Mouse (Mus musculus) heart, embryonic 11.5 days (tissue): ENCODE measurements around the gene Arl9. TPM values are rescaled to one million over a fixed set of nuclear protein-coding genes. Genes with fewer than 3 reads are reported as not detected.
A peak's percentile ranks its signal among the peaks of the same experiment; 100 is the strongest.

Experiments used
- ATAC-seq: fragments of 200-750 bp; cut with Nextera tagmentation; replicated peaks from 2 replicates; pipeline ENCODE4 v1.8.0; 2017; ENCODE audit warnings: moderate library complexity; ENCODE audit not compliant: insufficient number of reproducible peaks, low FRiP score, low TSS enrichment
- H3K27ac ChIP-seq: fragments of 300-500 bp; sonication (generic); 2 replicates; pipeline ENCODE4 v1.5.1; 2014; ENCODE audit warnings: mild to moderate bottlenecking, low read depth, low read length
- H3K27me3 ChIP-seq: fragments of 300-500 bp; sonication (generic); 2 replicates; pipeline ENCODE4 v1.6.1; 2014; ENCODE audit warnings: mild to moderate bottlenecking, low read length, mixed read lengths; ENCODE audit not compliant: control insufficient read depth, insufficient read depth
- H3K36me3 ChIP-seq: fragments of 300-500 bp; sonication (generic); 2 replicates; pipeline ENCODE4 v1.6.1; 2014; ENCODE audit warnings: mild to moderate bottlenecking, low read length, moderate library complexity, mixed read lengths; ENCODE audit not compliant: control insufficient read depth, insufficient read depth
- H3K4me1 ChIP-seq: fragments of 300-500 bp; sonication (generic); 2 replicates; pipeline ENCODE4 v1.6.1; 2014; ENCODE audit warnings: low read length; ENCODE audit not compliant: control insufficient read depth, insufficient read depth
- H3K4me2 ChIP-seq: fragments of 300-500 bp; sonication (generic); 2 replicates; pipeline ENCODE4 v1.6.1; 2014; ENCODE audit warnings: mild to moderate bottlenecking, moderate library complexity
- H3K4me3 ChIP-seq: fragments of 300-500 bp; sonication (generic); 2 replicates; pipeline ENCODE4 v1.5.1; 2014; ENCODE audit warnings: low read depth, low read length
- H3K9ac ChIP-seq: fragments of 300-500 bp; sonication (generic); 2 replicates; pipeline ENCODE4 v1.6.1; 2014; ENCODE audit warnings: mild to moderate bottlenecking, low read depth, low read length, moderate library complexity
- H3K9me3 ChIP-seq: fragments of 300-500 bp; sonication (generic); replicated peaks from 2 replicates; pipeline ENCODE4 v1.6.1; 2016; ENCODE audit warnings: low read length; ENCODE audit not compliant: control insufficient read depth
- WGBS: fragments of 180-500 bp; shearing (Covaris S2); extraction: QIAGEN DNeasy Blood & Tissue Kit; methylation state at CpG from one replicate; pipeline ENCODE4 v1.1.7; 2014; ENCODE audit not compliant: insufficient replicate concordance; 5-methylcytosine and 5-hydroxymethylcytosine counted together
- polyA plus RNA-seq: library from polyadenylated mRNA; unstranded; fragments of >200 nt; fragmentation: Nextera tagmentation; extraction: Ambion mirVana; gene quantifications from 2 replicates; pipeline ENCODE4 v1.2.1, GENCODE M21; 2014

Arl9 gene
- polyA plus RNA-seq, 1 experiment from 2014 or later, result not detected

- H3K27ac ChIP-seq, result no peak overlapping the region
- H3K9me3 ChIP-seq, result no peaks in the 10 kb centered on the region
- no peaks in the 10 kb centered on the region for H3K4me1 ChIP-seq
- no peak for ATAC-seq
- H3K9ac ChIP-seq, result no peak overlapping the region
- no peak overlapping the region for H3K4me3 ChIP-seq
- no peaks in the 10 kb centered on the region for H3K27me3 ChIP-seq
- 50% methylated on average over 5 of the region's 5 CpGs for WGBS
- H3K36me3 ChIP-seq, result peaks cover 26% of the 10 kb centered on the region
- H3K4me2 ChIP-seq, result no peak overlapping the region
Observed at GRCm38 (mm10) chr5:76998416-76998815, 5.4 kb upstream of the Arl9 start.

GRCm38 (mm10) chr5:77001192-77001591 lies 2.7 kb upstream of the Arl9 start:
- Histone ChIP-seq H3K36me3 (peaks cover 11% of the 10 kb centered on the region; the same call in 1 of the 2 replicates), H3K27ac (no peak overlapping the region)
- 84% methylated on average over 17 of the region's 17 CpGs for WGBS

DNA sequence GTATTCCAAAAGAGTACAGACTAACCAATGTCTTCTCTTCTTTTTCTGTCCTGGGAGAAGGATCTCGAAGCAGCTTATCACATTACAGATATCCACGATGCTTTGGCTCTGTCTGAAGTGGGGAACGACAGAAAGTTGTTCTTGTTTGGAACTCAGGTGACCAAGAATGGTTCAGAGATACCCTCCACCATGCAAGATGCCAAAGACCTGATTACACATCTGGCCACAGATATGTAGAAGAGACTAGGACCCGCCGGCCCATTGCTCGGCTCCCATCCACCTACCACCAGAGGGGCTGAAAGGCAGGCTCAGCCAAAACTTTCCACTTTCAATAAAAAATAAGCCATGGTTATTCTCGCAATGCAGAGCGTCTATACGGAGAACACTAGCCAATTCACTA lies 6.5 kb downstream of the Arl9 start:
- no peaks in the 10 kb centered on the region for H3K36me3 ChIP-seq
- H3K27me3 ChIP-seq, result no peaks in the 10 kb centered on the region
- H3K4me1 ChIP-seq, result no peaks in the 10 kb centered on the region
- no peak for ATAC-seq
- 76% methylated on average over 9 of the region's 9 CpGs for WGBS
- H3K4me2 ChIP-seq, result no peak overlapping the region
- H3K9ac ChIP-seq, result no peak overlapping the region
- H3K4me3 ChIP-seq, result no peak overlapping the region
- no peaks in the 10 kb centered on the region for H3K9me3 ChIP-seq
- H3K27ac ChIP-seq, result no peak overlapping the region

More at GRCm38 (mm10) chr5:77001192-77001591, 2.7 kb upstream of the Arl9 start:
- H3K9ac ChIP-seq, result no peak overlapping the region
- H3K4me3 ChIP-seq, result no peak overlapping the region
- no peak overlapping the region for H3K4me2 ChIP-seq
- H3K4me1 ChIP-seq, result no peaks in the 10 kb centered on the region
- no peaks in the 10 kb centered on the region for H3K27me3 ChIP-seq
- H3K9me3 ChIP-seq, result no peaks in the 10 kb centered on the region
- ATAC-seq, result no peak

GRCm38 (mm10) chr5:77011082-77011481 lies 7.2 kb downstream of the Arl9 start:
- Histone ChIP-seq H3K27ac (no peak overlapping the region), H3K27me3 (no peaks in the 10 kb centered on the region)
- ATAC-seq, result no peak

GRCm38 (mm10) chr5:77013171-77013570 lies 9.3 kb downstream of the Arl9 start:
- H3K4me1 ChIP-seq, result peaks cover 2% of the 10 kb centered on the region; the same call in 1 of the 2 replicates
- no peaks in the 10 kb centered on the region for H3K27me3 ChIP-seq
- H3K4me2 ChIP-seq, result no peak overlapping the region
- 69% methylated on average over 3 of the region's 3 CpGs for WGBS
- H3K9me3 ChIP-seq, result no peaks in the 10 kb centered on the region
- H3K9ac ChIP-seq, result no peak overlapping the region
- no peak for ATAC-seq
- H3K4me3 ChIP-seq, result no peak overlapping the region
- H3K27ac ChIP-seq, result no peak overlapping the region
- no peaks in the 10 kb centered on the region for H3K36me3 ChIP-seq

More at GRCm38 (mm10) chr5:77011082-77011481, 7.2 kb downstream of the Arl9 start:
- Histone ChIP-seq H3K4me1 (peaks cover under 1% of the 10 kb centered on the region; the same call in 1 of the 2 replicates), H3K36me3 (no peaks in the 10 kb centered on the region), H3K9me3 (no peaks in the 10 kb centered on the region), H3K9ac (no peak overlapping the region), H3K4me2 (no peak overlapping the region), H3K4me3 (no peak overlapping the region)
- 49% methylated on average over 3 of the region's 3 CpGs for WGBS

DNA sequence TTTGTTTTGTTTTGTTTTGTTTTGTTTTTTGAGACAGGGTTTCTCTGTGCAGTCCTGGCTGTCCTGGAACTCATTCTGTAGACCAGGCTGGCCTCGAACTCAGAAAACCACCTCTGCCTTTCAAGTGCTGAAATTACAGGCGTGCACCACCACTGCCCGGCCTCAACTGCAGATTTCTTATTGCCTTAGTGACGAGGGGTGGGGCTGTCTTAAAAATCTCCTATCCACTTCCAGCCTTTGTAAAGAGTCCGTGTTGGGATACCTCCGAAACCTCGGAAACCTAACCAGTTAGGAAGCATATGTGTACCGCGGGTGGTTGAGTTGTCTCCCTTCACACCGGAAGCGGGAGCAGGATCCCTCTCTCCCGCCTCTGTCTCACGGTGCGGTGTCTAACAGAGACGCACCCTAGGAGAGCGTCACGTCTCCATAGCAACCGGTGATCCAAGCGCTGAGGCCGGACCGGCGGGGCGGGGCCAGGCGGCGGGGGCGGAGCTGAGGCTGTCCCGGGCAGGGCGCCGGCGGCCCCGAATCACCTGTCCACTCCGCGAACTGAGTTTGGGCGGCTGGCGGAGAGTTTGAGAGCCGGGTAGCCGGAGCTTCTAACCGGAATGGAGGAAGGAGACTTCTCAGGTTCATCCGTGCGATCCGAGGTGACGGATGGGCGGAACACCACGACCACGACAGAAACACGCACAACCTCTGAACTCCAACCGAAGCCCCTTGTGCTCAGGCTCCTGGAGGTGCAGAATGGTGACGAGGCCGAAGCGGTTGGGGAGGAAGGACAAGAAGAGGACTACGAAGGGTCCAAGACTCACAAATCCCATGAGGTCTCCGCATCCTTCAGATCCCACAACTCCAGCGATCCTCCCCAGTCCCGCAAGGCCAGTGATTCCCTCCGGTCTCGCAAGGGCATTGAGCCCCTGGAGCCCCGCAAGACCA lies 12.0 kb downstream of the Arl9 start, which contains the start of gene Thegl:
Thegl (plus strand) TSS at position 480 of the 939 bp plus-strand sequence.
- Histone ChIP-seq H3K4me1 (peaks cover 2% of the 10 kb centered on the region; the same call in 1 of the 2 replicates), H3K4me3 (peak within 1 kb of the TSS; percentile 56), H3K27ac (no peak within 1 kb of the TSS), H3K4me2 (peak within 1 kb of the TSS; percentile 83), H3K36me3 (no peaks in the 10 kb centered on the region), H3K9me3 (no peaks in the 10 kb centered on the region), H3K9ac (peak within 1 kb of the TSS; percentile 46; the same call in 1 of the 2 replicates), H3K27me3 (no peaks in the 10 kb centered on the region)
- peak; percentile 93 for ATAC-seq
- WGBS, result 15% methylated on average over 57 of the region's 57 CpGs

DNA sequence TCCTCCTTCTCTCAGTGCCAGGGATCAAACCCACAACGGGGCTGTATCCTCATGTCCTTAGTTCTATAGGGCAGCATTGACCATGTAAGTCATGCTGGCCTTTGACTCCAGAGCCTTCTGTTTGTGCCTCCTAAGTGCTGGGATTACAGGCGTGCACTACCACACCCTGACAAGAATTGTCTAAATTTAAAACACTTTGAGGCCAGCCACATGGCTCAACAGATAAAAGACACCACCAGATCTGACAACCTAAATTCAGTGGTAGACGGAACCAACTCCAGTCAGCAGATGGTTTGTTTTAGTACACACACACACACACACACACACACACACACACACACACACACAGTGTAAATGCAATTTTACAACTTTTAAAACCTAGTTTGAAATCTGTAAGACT lies 24.2 kb downstream of the Arl9 start:
- Histone ChIP-seq H3K9me3 (no peaks in the 10 kb centered on the region), H3K4me3 (no peak overlapping the region), H3K27ac (no peak overlapping the region), H3K4me2 (no peak overlapping the region), H3K4me1 (no peaks in the 10 kb centered on the region), H3K36me3 (no peaks in the 10 kb centered on the region), H3K9ac (no peak overlapping the region), H3K27me3 (no peaks in the 10 kb centered on the region)
- no peak for ATAC-seq
- 50% methylated on average over 3 of the region's 3 CpGs for WGBS

DNA sequence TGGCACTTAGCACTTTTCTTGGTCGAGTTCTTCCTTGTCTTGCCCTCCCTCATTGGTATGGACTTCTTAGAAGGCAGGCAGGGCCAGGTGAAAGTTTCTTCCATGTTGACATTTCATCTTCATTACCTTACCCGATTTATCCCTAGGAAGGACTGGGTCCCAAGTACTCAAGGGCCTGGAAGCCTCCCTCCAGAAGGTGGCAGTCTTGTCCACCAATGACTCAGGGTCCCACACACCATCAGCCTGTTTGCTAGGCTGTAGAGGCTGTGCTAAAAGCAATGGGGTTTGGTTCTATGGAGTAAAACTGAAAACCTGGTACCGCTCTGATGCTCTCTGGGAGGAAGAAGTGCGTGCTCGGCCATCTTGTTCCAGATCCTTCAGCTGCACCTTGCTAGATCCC lies 25.9 kb downstream of the Arl9 start:
- 76% methylated on average over 5 of the region's 5 CpGs for WGBS
- H3K4me2 ChIP-seq, result no peak overlapping the region
- H3K4me1 ChIP-seq, result no peaks in the 10 kb centered on the region
- no peak overlapping the region for H3K9ac ChIP-seq
- H3K27me3 ChIP-seq, result no peaks in the 10 kb centered on the region
- no peak overlapping the region for H3K4me3 ChIP-seq
- ATAC-seq, result no peak
- H3K9me3 ChIP-seq, result no peaks in the 10 kb centered on the region
- H3K27ac ChIP-seq, result no peak overlapping the region
- H3K36me3 ChIP-seq, result no peaks in the 10 kb centered on the region
